Mouse (Mus musculus): ENCODE data around the gene Dnaja4. TPM values are rescaled to one million over a fixed set of nuclear protein-coding genes. Genes with fewer than 3 reads are reported as not detected.

Gene Dnaja4
- polyA plus RNA-seq, 1 experiment, result 129 TPM

DNA sequence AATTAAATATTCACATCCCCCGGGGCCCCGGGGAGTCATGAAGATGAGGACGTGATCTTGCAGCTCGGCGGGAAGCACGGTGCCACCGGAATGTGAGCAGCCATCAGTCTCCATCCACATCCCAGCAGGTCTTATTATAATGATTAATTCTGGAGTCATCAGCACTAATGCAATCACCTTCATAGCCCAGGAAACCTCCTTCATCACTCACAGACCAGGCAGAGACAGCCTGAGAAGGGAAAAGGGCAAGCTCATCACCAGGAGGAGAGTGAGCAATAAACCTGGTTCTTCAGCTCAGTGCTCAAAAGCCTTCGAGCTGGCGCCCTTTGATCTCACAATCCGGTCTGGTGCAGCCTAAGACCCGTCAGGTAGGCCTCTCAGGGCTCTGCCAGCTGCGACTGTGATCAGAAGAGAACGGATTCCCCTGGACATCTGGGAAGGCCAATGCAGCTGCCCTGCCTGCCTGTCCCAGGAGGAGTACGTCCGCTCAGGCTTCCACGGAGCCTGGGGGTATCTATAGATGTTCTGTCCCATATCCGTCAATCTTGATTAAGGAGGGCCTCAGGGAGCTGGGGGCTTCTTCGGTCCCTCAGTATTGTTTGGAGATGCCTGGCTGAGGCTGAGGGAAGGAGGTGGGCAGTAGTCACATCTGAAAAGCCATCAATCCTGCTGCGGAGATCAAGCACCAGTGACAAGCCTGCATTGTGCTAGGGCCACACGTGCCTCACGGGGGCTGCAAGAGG is 53.7 kb downstream of the Dnaja4 start:
- Histone ChIP-seq H3K27ac (ENCODE audit: control insufficient read depth, insufficient read depth, low read depth, low read length) (no peak overlapping the region), H3K27me3 (ENCODE audit: control insufficient read depth, insufficient read depth, low read length) (no peaks in the 10 kb centered on the region), H3K4me3 (ENCODE audit: control insufficient read depth, low read depth, low read length) (no peak overlapping the region), H3K36me3 (ENCODE audit: control insufficient read depth, insufficient read depth, low read length) (no peaks in the 10 kb centered on the region), H3K4me1 (ENCODE audit: control insufficient read depth, insufficient read depth, low read length) (no peaks in the 10 kb centered on the region)
- TF ChIP-seq POLR2A (IDR thresholded peaks at IDR 0.05; ENCODE audit: control insufficient read depth, low read depth, low read length) (no peak), CTCF (IDR thresholded peaks at IDR 0.05; ENCODE audit: control insufficient read depth, insufficient read depth, insufficient replicate concordance, low read depth, low read length) (no peak)

DNA sequence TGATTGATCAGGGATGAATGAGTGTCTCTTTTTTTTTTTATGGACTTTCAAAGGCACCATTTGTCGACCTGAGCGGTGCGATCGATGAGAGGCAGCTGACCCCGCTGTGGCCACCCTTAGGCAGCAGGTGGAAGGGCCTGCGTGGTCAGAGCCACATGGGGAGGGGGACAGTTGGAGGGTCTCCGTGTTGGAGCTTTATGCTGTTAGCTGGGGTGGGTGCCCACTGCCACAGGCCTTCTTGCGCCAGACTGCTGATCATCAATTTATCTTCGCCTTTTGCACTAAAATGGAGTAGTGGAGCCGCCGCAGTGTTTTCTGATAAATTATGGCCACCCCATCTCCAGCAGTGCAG is 54.2 kb downstream of the Dnaja4 start:
- H3K27ac ChIP-seq (ENCODE audit: control insufficient read depth, insufficient read depth, low read depth, low read length), result no peak overlapping the region
- no peaks in the 10 kb centered on the region for H3K36me3 ChIP-seq (ENCODE audit: control insufficient read depth, insufficient read depth, low read length)
- H3K4me3 ChIP-seq (ENCODE audit: control insufficient read depth, low read depth, low read length), result no peak overlapping the region
- no peak for TF ChIP-seq POLR2A (IDR thresholded peaks at IDR 0.05; ENCODE audit: control insufficient read depth, low read depth, low read length)
- no peak for TF ChIP-seq CTCF (IDR thresholded peaks at IDR 0.05; ENCODE audit: control insufficient read depth, insufficient read depth, insufficient replicate concordance, low read depth, low read length)
- no peaks in the 10 kb centered on the region for H3K4me1 ChIP-seq (ENCODE audit: control insufficient read depth, insufficient read depth, low read length)
- no peaks in the 10 kb centered on the region for H3K27me3 ChIP-seq (ENCODE audit: control insufficient read depth, insufficient read depth, low read length)

DNA sequence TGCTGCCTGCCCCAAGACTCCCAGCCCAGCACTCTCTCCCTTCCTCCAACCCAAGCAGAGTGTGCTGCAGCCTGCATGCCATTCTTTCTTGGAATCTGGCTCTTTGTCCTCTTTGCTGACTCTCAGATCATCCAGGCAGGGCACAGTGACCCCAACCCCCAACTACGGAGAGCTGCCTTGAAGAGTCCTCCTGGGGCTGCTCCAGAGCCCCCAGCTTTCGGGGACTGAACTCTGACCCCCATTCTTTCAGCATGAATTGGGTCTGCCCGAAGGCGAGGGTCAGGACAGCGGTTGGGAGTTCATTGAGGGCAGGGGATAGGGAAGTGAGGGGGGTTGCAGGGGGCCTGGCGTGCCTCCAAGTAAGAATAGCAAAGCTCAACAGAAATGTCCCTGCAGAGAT is 60.9 kb downstream of the Dnaja4 start:
- Histone ChIP-seq H3K27me3 (ENCODE audit: control insufficient read depth, insufficient read depth, low read length) (no peaks in the 10 kb centered on the region; the same call in 1 of the 2 replicates), H3K4me1 (ENCODE audit: control insufficient read depth, insufficient read depth, low read length) (no peaks in the 10 kb centered on the region; the same call in none of the 2 replicates), H3K36me3 (ENCODE audit: control insufficient read depth, insufficient read depth, low read length) (no peaks in the 10 kb centered on the region), H3K4me3 (ENCODE audit: control insufficient read depth, low read depth, low read length) (no peak overlapping the region), H3K27ac (ENCODE audit: control insufficient read depth, insufficient read depth, low read depth, low read length) (no peak overlapping the region)
- TF ChIP-seq POLR2A (IDR thresholded peaks at IDR 0.05; ENCODE audit: control insufficient read depth, low read depth, low read length) (no peak), CTCF (IDR thresholded peaks at IDR 0.05; ENCODE audit: control insufficient read depth, insufficient read depth, insufficient replicate concordance, low read depth, low read length) (no peak)

DNA sequence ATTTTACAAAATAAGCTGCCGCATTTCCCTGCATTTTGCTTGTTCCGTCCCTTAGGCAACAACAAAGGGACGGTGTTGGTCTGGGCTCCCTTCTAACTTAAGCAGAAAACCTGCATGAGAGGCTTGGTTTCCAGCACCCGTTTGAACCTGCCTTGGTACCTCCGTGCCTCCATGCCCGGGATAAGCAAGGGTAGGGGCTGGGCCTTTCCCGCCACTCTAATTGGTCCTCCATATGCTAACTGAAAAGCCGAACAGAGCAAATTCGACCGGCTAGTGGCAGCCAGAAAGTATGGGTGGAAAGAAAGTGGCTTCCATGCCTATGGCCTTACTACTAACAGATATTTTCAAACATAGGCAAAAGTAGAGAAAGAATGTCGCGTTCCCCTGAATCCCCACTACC is 65.4 kb downstream of the Dnaja4 start:
- H3K27me3 ChIP-seq (ENCODE audit: control insufficient read depth, insufficient read depth, low read length), result no peaks in the 10 kb centered on the region; the same call in 1 of the 2 replicates

DNA sequence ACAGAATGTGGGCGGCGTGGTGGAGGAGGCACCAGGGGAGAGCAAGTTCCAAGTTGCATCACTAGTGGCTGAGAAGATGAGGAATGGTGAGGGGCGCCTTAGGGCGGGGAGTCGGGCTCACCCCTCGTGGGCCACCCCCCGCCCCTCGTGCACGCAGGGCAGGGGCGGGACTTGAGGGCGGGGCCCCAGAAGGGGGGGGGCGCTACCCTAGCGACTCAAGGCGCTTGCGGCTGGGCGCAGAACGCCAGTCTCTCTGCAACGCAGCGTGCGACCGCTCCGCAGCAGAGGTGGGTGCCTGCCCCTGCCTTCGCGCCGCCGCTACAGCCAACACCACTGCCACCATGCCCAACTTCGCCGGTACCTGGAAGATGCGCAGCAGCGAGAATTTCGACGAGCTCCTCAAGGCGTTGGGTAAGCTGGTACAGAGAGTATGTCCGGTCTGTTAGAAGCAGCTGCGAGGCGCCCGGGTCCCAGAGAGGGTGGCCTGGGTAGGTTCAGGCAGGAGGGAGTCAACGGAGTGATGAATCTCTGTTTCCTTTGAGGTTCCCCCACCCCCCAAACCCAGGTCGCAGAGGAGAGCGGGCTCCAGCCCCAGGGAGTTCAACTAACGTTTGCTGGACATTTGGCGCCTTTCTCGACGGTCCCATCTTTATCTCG is 66.0 kb downstream of the Dnaja4 start, which contains the start of gene Crabp1:
Gene Crabp1, plus strand, starts transcription at position 188 of the 657 bp plus-strand sequence.
- Histone ChIP-seq H3K27me3 (ENCODE audit: control insufficient read depth, insufficient read depth, low read length) (no peaks in the 10 kb centered on the region; the same call in 1 of the 2 replicates), H3K27ac (ENCODE audit: control insufficient read depth, insufficient read depth, low read depth, low read length) (no peak within 1 kb of the TSS)

More for the DNA sequence above, 65.4 kb downstream of the Dnaja4 start:
- Histone ChIP-seq H3K4me1 (ENCODE audit: control insufficient read depth, insufficient read depth, low read length) (peaks cover 10% of the 10 kb centered on the region), H3K4me3 (ENCODE audit: control insufficient read depth, low read depth, low read length) (no peak overlapping the region; the same call in 1 of the 2 replicates), H3K27ac (ENCODE audit: control insufficient read depth, insufficient read depth, low read depth, low read length) (no peak overlapping the region), H3K36me3 (ENCODE audit: control insufficient read depth, insufficient read depth, low read length) (no peaks in the 10 kb centered on the region)
- TF ChIP-seq CTCF (IDR thresholded peaks at IDR 0.05; ENCODE audit: control insufficient read depth, insufficient read depth, insufficient replicate concordance, low read depth, low read length) (no peak), POLR2A (IDR thresholded peaks at IDR 0.05; ENCODE audit: control insufficient read depth, low read depth, low read length) (no peak)

DNA sequence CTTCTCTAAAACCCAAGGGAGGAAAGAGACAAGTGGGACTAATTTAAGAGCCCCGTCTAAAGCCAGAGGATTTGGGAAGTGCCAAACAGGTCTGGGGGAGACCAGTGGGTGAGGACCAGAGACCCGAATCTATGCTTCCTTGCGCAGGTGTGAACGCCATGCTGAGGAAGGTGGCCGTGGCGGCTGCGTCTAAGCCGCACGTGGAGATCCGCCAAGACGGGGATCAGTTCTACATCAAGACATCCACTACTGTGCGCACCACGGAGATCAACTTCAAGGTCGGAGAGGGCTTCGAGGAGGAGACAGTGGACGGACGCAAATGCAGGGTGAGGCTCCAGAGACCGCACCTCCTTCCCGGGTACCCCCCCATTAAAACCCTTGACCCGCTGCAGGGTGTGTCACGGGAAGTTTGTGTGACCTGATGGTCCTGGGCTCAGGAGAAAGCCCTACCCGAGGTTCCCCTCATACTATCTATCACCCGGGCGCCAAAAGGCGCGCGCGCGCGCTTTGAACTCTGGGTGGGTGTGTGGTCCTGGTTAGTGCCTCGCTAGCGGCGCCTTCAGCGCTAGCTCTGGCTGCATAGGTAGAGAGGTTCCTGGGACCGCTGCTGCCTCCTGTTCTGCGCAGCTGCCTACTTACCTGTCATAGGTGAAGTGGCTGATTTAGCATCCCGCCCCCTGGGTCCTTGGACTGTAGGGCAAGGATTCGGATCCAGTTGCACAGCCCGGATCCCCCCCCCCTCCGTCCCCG is 66.8 kb downstream of the Dnaja4 start:
- H3K4me3 ChIP-seq (ENCODE audit: control insufficient read depth, low read depth, low read length), result peak overlapping the region; percentile 70
- no peak overlapping the region for H3K27ac ChIP-seq (ENCODE audit: control insufficient read depth, insufficient read depth, low read depth, low read length)
- TF ChIP-seq POLR2A (IDR thresholded peaks at IDR 0.05; ENCODE audit: control insufficient read depth, low read depth, low read length) (no peak), CTCF (IDR thresholded peaks at IDR 0.05; ENCODE audit: control insufficient read depth, insufficient read depth, insufficient replicate concordance, low read depth, low read length) (no peak)
- peaks cover 10% of the 10 kb centered on the region for H3K4me1 ChIP-seq (ENCODE audit: control insufficient read depth, insufficient read depth, low read length)
- no peaks in the 10 kb centered on the region; the same call in 1 of the 2 replicates for H3K27me3 ChIP-seq (ENCODE audit: control insufficient read depth, insufficient read depth, low read length)
- H3K36me3 ChIP-seq (ENCODE audit: control insufficient read depth, insufficient read depth, low read length), result no peaks in the 10 kb centered on the region

More for the DNA sequence above, 66.0 kb downstream of the Dnaja4 start, which contains the start of gene Crabp1:
- Histone ChIP-seq H3K36me3 (ENCODE audit: control insufficient read depth, insufficient read depth, low read length) (no peaks in the 10 kb centered on the region), H3K4me1 (ENCODE audit: control insufficient read depth, insufficient read depth, low read length) (peaks cover 10% of the 10 kb centered on the region), H3K4me3 (ENCODE audit: control insufficient read depth, low read depth, low read length) (peak within 1 kb of the TSS; percentile 70)
- TF ChIP-seq POLR2A (IDR thresholded peaks at IDR 0.05; ENCODE audit: control insufficient read depth, low read depth, low read length), result no peak
- TF ChIP-seq CTCF (IDR thresholded peaks at IDR 0.05; ENCODE audit: control insufficient read depth, insufficient read depth, insufficient replicate concordance, low read depth, low read length), result 0 out of 2 replicates have a peak, but pooled peaks have one; percentile 1

Other genes with a start within 250 kb of the Dnaja4 start
- 8.7 and 9.8 TPM in 2 replicates for gene Dmxl2, start 197.2 kb upstream of the Dnaja4 start, polyA plus RNA-seq (2012; rRNA removed)
- gene Sh2d7, start 159.9 kb upstream of the Dnaja4 start, polyA plus RNA-seq (2012; rRNA removed), result 4.3 and 4.4 TPM in 2 replicates
- gene Cib2, start 138.7 kb upstream of the Dnaja4 start, polyA plus RNA-seq (2012; rRNA removed), result 3.2 and 3.6 TPM in 2 replicates
- gene Idh3a, start 112.5 kb upstream of the Dnaja4 start, polyA plus RNA-seq (2012; rRNA removed), result 11.9 and 13.8 TPM in 2 replicates
- gene Acsbg1, start 37.0 kb upstream of the Dnaja4 start, polyA plus RNA-seq (2012; rRNA removed), result 91.8 and 114 TPM in 2 replicates
- 24.5 and 26.9 TPM in 2 replicates for gene Wdr61, start 35.6 kb downstream of the Dnaja4 start, polyA plus RNA-seq (2012; rRNA removed)
- gene Crabp1, start 65.9 kb downstream of the Dnaja4 start, polyA plus RNA-seq (2012; rRNA removed), result 12.2 and 13.1 TPM in 2 replicates
- 25.2 and 36.5 TPM in 2 replicates for gene Ireb2, start 164.9 kb downstream of the Dnaja4 start, polyA plus RNA-seq (2012; rRNA removed)
- 0.16 and 0.36 TPM in 2 replicates for gene Hykk, start 218.4 kb downstream of the Dnaja4 start, polyA plus RNA-seq (2012; rRNA removed)